Mouse (Mus musculus): ENCODE measurements around the gene Hspg2. TPM values are rescaled to one million over a fixed set of nuclear protein-coding genes. Genes with fewer than 3 reads are reported as not detected.

Gene Hspg2
- polyA plus RNA-seq, 1 experiment from 2014 or later, result 20.9 TPM

- Histone ChIP-seq H3K36me3 (peaks cover 5% of the 10 kb centered on the region), H3K4me2 (replicated peaks) (peak overlapping the region; percentile 16), H3K27ac (peak overlapping the region; percentile 88), H3K4me1 (replicated peaks) (peaks cover 52% of the 10 kb centered on the region), H3K9ac (0 out of 2 replicates have a peak overlapping the region, but pooled peaks have one; percentile 16), H3K9me3 (no peaks in the 10 kb centered on the region), H3K27me3 (replicated peaks) (no peaks in the 10 kb centered on the region), H3K4me3 (replicated peaks) (no peak overlapping the region)
- ATAC-seq, result peak; percentile 72
- 37% methylated on average over 5 of the region's 5 CpGs for WGBS
These were observed 28.8 kb downstream of the Hspg2 start for GRCm38 (mm10) chr4:137497367-137497766.

GRCm38 (mm10) chr4:137497892-137498722, 29.5 kb downstream of the Hspg2 start:
- no peaks in the 10 kb centered on the region for H3K9me3 ChIP-seq
- no peak overlapping the region for H3K4me3 ChIP-seq (replicated peaks)
- peak overlapping the region; percentile 16 for H3K4me2 ChIP-seq (replicated peaks)
- H3K27ac ChIP-seq, result peak overlapping the region; percentile 88
- no peaks in the 10 kb centered on the region for H3K27me3 ChIP-seq (replicated peaks)
- peaks cover 52% of the 10 kb centered on the region for H3K4me1 ChIP-seq (replicated peaks)
- WGBS, result 36% methylated on average over 9 of the region's 9 CpGs
- peak overlapping the region; percentile 16 for H3K9ac ChIP-seq
- peaks cover 8% of the 10 kb centered on the region for H3K36me3 ChIP-seq
- peak; percentile 24 for ATAC-seq

- Histone ChIP-seq H3K4me2 (replicated peaks) (0 out of 2 replicates have a peak overlapping the region, but pooled peaks have one; percentile 14), H3K4me1 (replicated peaks) (peaks cover 46% of the 10 kb centered on the region), H3K9me3 (no peaks in the 10 kb centered on the region), H3K9ac (0 out of 2 replicates have a peak overlapping the region, but pooled peaks have one; percentile 5), H3K27me3 (replicated peaks) (no peaks in the 10 kb centered on the region), H3K4me3 (replicated peaks) (no peak overlapping the region), H3K36me3 (peaks cover 13% of the 10 kb centered on the region), H3K27ac (peak overlapping the region; percentile 88)
- WGBS, result 82% methylated on average over 9 of the region's 9 CpGs
- no peak for ATAC-seq
These were observed 30.5 kb downstream of the Hspg2 start for GRCm38 (mm10) chr4:137498882-137499583.

GRCm38 (mm10) chr4:137500149-137500548, 31.6 kb downstream of the Hspg2 start:
- Histone ChIP-seq H3K27me3 (replicated peaks) (no peaks in the 10 kb centered on the region), H3K9me3 (no peaks in the 10 kb centered on the region), H3K9ac (no peak overlapping the region), H3K4me3 (replicated peaks) (no peak overlapping the region), H3K36me3 (peaks cover 13% of the 10 kb centered on the region), H3K4me1 (replicated peaks) (peaks cover 37% of the 10 kb centered on the region), H3K4me2 (replicated peaks) (no peak overlapping the region), H3K27ac (no peak overlapping the region)
- ATAC-seq, result no peak
- WGBS, result 64% methylated on average over 12 of the region's 12 CpGs

GRCm38 (mm10) chr4:137500953-137501352, 32.4 kb downstream of the Hspg2 start:
- Histone ChIP-seq H3K36me3 (peaks cover 13% of the 10 kb centered on the region), H3K27me3 (replicated peaks) (no peaks in the 10 kb centered on the region), H3K9me3 (no peaks in the 10 kb centered on the region), H3K4me2 (replicated peaks) (no peak overlapping the region), H3K4me1 (replicated peaks) (peaks cover 30% of the 10 kb centered on the region), H3K9ac (no peak overlapping the region), H3K4me3 (replicated peaks) (no peak overlapping the region), H3K27ac (no peak overlapping the region)
- WGBS, result 87% methylated on average over 5 of the region's 5 CpGs
- no peak for ATAC-seq

- Histone ChIP-seq H3K9ac (no peak overlapping the region), H3K27ac (no peak overlapping the region), H3K4me1 (replicated peaks) (peaks cover 26% of the 10 kb centered on the region), H3K4me2 (replicated peaks) (no peak overlapping the region), H3K4me3 (replicated peaks) (no peak overlapping the region), H3K9me3 (no peaks in the 10 kb centered on the region), H3K27me3 (replicated peaks) (no peaks in the 10 kb centered on the region), H3K36me3 (peaks cover 13% of the 10 kb centered on the region)
- ATAC-seq, result no peak
- WGBS, result 92% methylated on average over 10 of the region's 10 CpGs
These were observed 33.6 kb downstream of the Hspg2 start for GRCm38 (mm10) chr4:137502183-137502582.

GRCm38 (mm10) chr4:137502801-137503200, 34.2 kb downstream of the Hspg2 start:
- no peaks in the 10 kb centered on the region for H3K27me3 ChIP-seq (replicated peaks)
- peaks cover 20% of the 10 kb centered on the region for H3K4me1 ChIP-seq (replicated peaks)
- H3K9me3 ChIP-seq, result no peaks in the 10 kb centered on the region
- H3K4me3 ChIP-seq (replicated peaks), result no peak overlapping the region
- 85% methylated on average over 7 of the region's 7 CpGs for WGBS
- H3K9ac ChIP-seq, result no peak overlapping the region
- no peak overlapping the region for H3K4me2 ChIP-seq (replicated peaks)
- no peak overlapping the region for H3K27ac ChIP-seq
- ATAC-seq, result no peak
- H3K36me3 ChIP-seq, result peaks cover 13% of the 10 kb centered on the region

GRCm38 (mm10) chr4:137503509-137503971, 35.0 kb downstream of the Hspg2 start:
- peaks cover 16% of the 10 kb centered on the region for H3K36me3 ChIP-seq

GRCm38 (mm10) chr4:137506629-137507028, 38.1 kb downstream of the Hspg2 start:
- no peak overlapping the region for H3K27ac ChIP-seq
- no peaks in the 10 kb centered on the region for H3K4me1 ChIP-seq (replicated peaks)
- no peak overlapping the region for H3K4me3 ChIP-seq (replicated peaks)
- H3K9ac ChIP-seq, result no peak overlapping the region
- H3K36me3 ChIP-seq, result peaks cover 28% of the 10 kb centered on the region
- no peak overlapping the region for H3K4me2 ChIP-seq (replicated peaks)
- H3K27me3 ChIP-seq (replicated peaks), result no peaks in the 10 kb centered on the region
- WGBS, result 84% methylated on average over 10 of the region's 10 CpGs
- no peaks in the 10 kb centered on the region for H3K9me3 ChIP-seq
- ATAC-seq, result no peak

More at GRCm38 (mm10) chr4:137503509-137503971, 35.0 kb downstream of the Hspg2 start:
- WGBS, result 68% methylated on average over 6 of the region's 6 CpGs
- no peak overlapping the region for H3K4me3 ChIP-seq (replicated peaks)
- H3K27me3 ChIP-seq (replicated peaks), result no peaks in the 10 kb centered on the region
- no peaks in the 10 kb centered on the region for H3K9me3 ChIP-seq
- H3K4me1 ChIP-seq (replicated peaks), result peaks cover 12% of the 10 kb centered on the region
- no peak overlapping the region for H3K9ac ChIP-seq
- no peak overlapping the region for H3K4me2 ChIP-seq (replicated peaks)
- no peak overlapping the region for H3K27ac ChIP-seq
- peak; percentile 32; the same call in 1 of the 2 replicates for ATAC-seq

- H3K4me2 ChIP-seq (replicated peaks), result no peak overlapping the region
- ATAC-seq, result no peak
- no peaks in the 10 kb centered on the region for H3K27me3 ChIP-seq (replicated peaks)
- no peak overlapping the region for H3K27ac ChIP-seq
- H3K4me1 ChIP-seq (replicated peaks), result no peaks in the 10 kb centered on the region
- H3K9ac ChIP-seq, result no peak overlapping the region
- peaks cover 23% of the 10 kb centered on the region for H3K36me3 ChIP-seq
- no peak overlapping the region for H3K4me3 ChIP-seq (replicated peaks)
- H3K9me3 ChIP-seq, result no peaks in the 10 kb centered on the region
- WGBS, result 68% methylated on average over 9 of the region's 9 CpGs
These were observed 41.0 kb downstream of the Hspg2 start for GRCm38 (mm10) chr4:137509528-137509927.

- Histone ChIP-seq H3K4me1 (replicated peaks) (no peaks in the 10 kb centered on the region), H3K9ac (no peak overlapping the region), H3K27me3 (replicated peaks) (no peaks in the 10 kb centered on the region), H3K4me2 (replicated peaks) (no peak overlapping the region), H3K9me3 (no peaks in the 10 kb centered on the region), H3K27ac (no peak overlapping the region), H3K36me3 (peaks cover 25% of the 10 kb centered on the region), H3K4me3 (replicated peaks) (no peak overlapping the region)
- WGBS, result 87% methylated on average over 15 of the region's 15 CpGs
- ATAC-seq, result no peak
These were observed 41.6 kb downstream of the Hspg2 start for GRCm38 (mm10) chr4:137510021-137510696.

- Histone ChIP-seq H3K36me3 (peaks cover 43% of the 10 kb centered on the region), H3K4me1 (replicated peaks) (no peaks in the 10 kb centered on the region), H3K4me3 (replicated peaks) (no peak overlapping the region), H3K9me3 (no peaks in the 10 kb centered on the region), H3K27me3 (replicated peaks) (no peaks in the 10 kb centered on the region), H3K4me2 (replicated peaks) (no peak overlapping the region), H3K27ac (no peak overlapping the region), H3K9ac (no peak overlapping the region)
- 83% methylated on average over 6 of the region's 6 CpGs for WGBS
- ATAC-seq, result no peak
These were observed 44.3 kb downstream of the Hspg2 start for GRCm38 (mm10) chr4:137512897-137513296.

All from intestine, embryonic 15.5 days (tissue).